28 mouse cellular contexts compared by ENCODE assay signal in the genomic region with DNA sequence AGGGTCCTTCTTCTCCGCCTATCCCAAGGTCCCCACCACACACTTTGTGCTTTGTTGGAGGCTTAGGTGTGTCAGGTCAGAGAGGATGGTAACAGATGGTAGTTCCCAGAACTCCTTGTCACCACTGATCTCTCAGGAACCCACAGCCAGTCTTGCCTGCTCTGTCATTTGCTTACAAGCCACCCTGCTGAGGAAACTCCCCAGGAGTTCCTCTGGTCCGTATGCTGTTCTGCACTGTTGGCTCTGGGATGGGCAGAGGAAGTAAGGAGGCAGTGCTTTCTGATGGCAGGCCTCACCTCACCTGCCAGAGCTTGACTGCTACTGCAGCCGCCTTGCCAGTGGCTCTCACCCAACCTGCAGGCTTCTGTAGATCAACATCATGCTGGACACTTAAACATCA.
DNase-seq lines count a peak whose midpoint lies in the region; ATAC-seq lines count a peak whose summit lies in the region.
"Had no signal": no experiment of that assay in that cellular context is flagged by ENCODE, and none has a peak within 500 bp of the region (broad histone marks: within the 10 kb centered on the region; RNA-seq: fewer than 3 reads in every experiment).

No protein-coding gene starts in this region.

- peaks cover 43% of the 10 kb centered on the region for H3K4me1 ChIP-seq in hindbrain, embryonic 10.5 days (replicated peaks)
- H3K4me1 ChIP-seq in hindbrain, embryonic 12.5 days = peaks cover 23% of the 10 kb centered on the region
- H3K4me1 ChIP-seq in embryonic facial prominence, embryonic 10.5 days = peaks cover 44% of the 10 kb centered on the region
- H3K4me1 ChIP-seq: embryonic facial prominence, embryonic 15.5 days had no signal

- H3K4me3 ChIP-seq in hindbrain, embryonic 10.5 days = no peak overlapping the region
- no peak overlapping the region for H3K4me3 ChIP-seq in hindbrain, embryonic 12.5 days
- no peak overlapping the region for H3K4me3 ChIP-seq in embryonic facial prominence, embryonic 10.5 days
- H3K4me3 ChIP-seq: embryonic facial prominence, embryonic 15.5 days; heart, embryonic 12.5 days; kidney, embryonic 15.5 days; limb, embryonic 12.5 days; midbrain, embryonic 13.5 days; myocyte; neural tube, embryonic 13.5 days had no signal

- no peak for ATAC-seq in hindbrain, embryonic 12.5 days (ENCODE audit: low FRiP score)
- no peak for ATAC-seq in megakaryocyte-erythroid progenitor cell, adult 5-6 weeks (replicated peaks; ENCODE audit: low FRiP score, low TSS enrichment, poor library complexity, severe bottlenecking)
- ATAC-seq: activated CD4-positive, CD25-positive, alpha-beta regulatory T cell, adult 4 months; CD4-positive, CD25-positive, alpha-beta regulatory T cell, adult 4 months; forebrain, embryonic 16.5 days; intestine, postnatal 0 days; midbrain, embryonic 13.5 days; Patski had no signal

- H3K9ac ChIP-seq in hindbrain, embryonic 12.5 days = no peak overlapping the region
- H3K9ac ChIP-seq: embryonic facial prominence, embryonic 15.5 days; heart, embryonic 12.5 days; kidney, embryonic 15.5 days; limb, embryonic 12.5 days; midbrain, embryonic 13.5 days; neural tube, embryonic 13.5 days had no signal

- WGBS in hindbrain, embryonic 10.5 days = 62% methylated on average over 3 of the region's 3 CpGs
- WGBS in hindbrain, embryonic 12.5 days = 71% methylated on average over 3 of the region's 3 CpGs
- WGBS in embryonic facial prominence, embryonic 10.5 days = 77% methylated on average over 3 of the region's 3 CpGs

- H3K4me2 ChIP-seq in hindbrain, embryonic 12.5 days (replicated peaks) = no peak overlapping the region
- H3K4me2 ChIP-seq: embryonic facial prominence, embryonic 15.5 days; heart, embryonic 12.5 days; kidney, embryonic 15.5 days; limb, embryonic 12.5 days; liver, embryonic 11.5 days; midbrain, embryonic 13.5 days; neural tube, embryonic 13.5 days had no signal

- no peak for DNase-seq in hindbrain, embryonic 10.5 days (ENCODE audit: low spot score)
- DNase-seq in brain, adult 2 months (ENCODE audit: low read depth, low spot score) = peak; percentile 95
- DNase-seq in cerebellum, adult 9-10 months = peak; percentile 93
- no peak for DNase-seq in embryonic facial prominence, embryonic 10.5 days (ENCODE audit: low spot score)
- DNase-seq in layer of hippocampus, adult 9-11 months = no peak
- DNase-seq: adrenal gland, postnatal 10 days; gastrocnemius, postnatal 10 days; heart, postnatal 10 days; kidney, postnatal 4 days; lung, adult 18-20 months; lung, postnatal 10 days; thymus, postnatal 14 days had no signal

- H3K27me3 ChIP-seq in hindbrain, embryonic 10.5 days (ENCODE audit: insufficient read depth, poor library complexity, severe bottlenecking) = no peaks in the 10 kb centered on the region
- H3K27me3 ChIP-seq in hindbrain, embryonic 12.5 days = no peaks in the 10 kb centered on the region
- H3K27me3 ChIP-seq in embryonic facial prominence, embryonic 10.5 days (replicated peaks; ENCODE audit: low read depth, poor library complexity, severe bottlenecking) = no peaks in the 10 kb centered on the region
- H3K27me3 ChIP-seq: embryonic facial prominence, embryonic 15.5 days; heart, embryonic 12.5 days; kidney, embryonic 15.5 days; limb, embryonic 12.5 days; midbrain, embryonic 13.5 days; neural tube, embryonic 13.5 days; Patski had no signal

- H3K9me3 ChIP-seq in hindbrain, embryonic 10.5 days = no peaks in the 10 kb centered on the region
- H3K9me3 ChIP-seq in hindbrain, embryonic 12.5 days (replicated peaks) = no peaks in the 10 kb centered on the region
- no peaks in the 10 kb centered on the region for H3K9me3 ChIP-seq in embryonic facial prominence, embryonic 10.5 days
- H3K9me3 ChIP-seq: embryonic facial prominence, embryonic 15.5 days; heart, embryonic 12.5 days; kidney, embryonic 15.5 days; limb, embryonic 12.5 days; midbrain, embryonic 13.5 days; neural tube, embryonic 13.5 days had no signal

- H3K27ac ChIP-seq in hindbrain, embryonic 10.5 days = peak overlapping the region; percentile 56; the same call in 1 of the 2 replicates
- no peak overlapping the region for H3K27ac ChIP-seq in hindbrain, embryonic 12.5 days
- H3K27ac ChIP-seq in embryonic facial prominence, embryonic 10.5 days (replicated peaks) = 0 out of 2 replicates have a peak overlapping the region, but pooled peaks have one; percentile 14
- H3K27ac ChIP-seq: embryonic facial prominence, embryonic 15.5 days; kidney, embryonic 15.5 days; limb, embryonic 12.5 days; midbrain, embryonic 13.5 days; neural tube, embryonic 13.5 days had no signal

- H3K36me3 ChIP-seq in hindbrain, embryonic 10.5 days = no peaks in the 10 kb centered on the region
- no peaks in the 10 kb centered on the region for H3K36me3 ChIP-seq in hindbrain, embryonic 12.5 days
- no peaks in the 10 kb centered on the region for H3K36me3 ChIP-seq in embryonic facial prominence, embryonic 10.5 days (replicated peaks)
- H3K36me3 ChIP-seq: embryonic facial prominence, embryonic 15.5 days; G1E; heart, embryonic 12.5 days; kidney, embryonic 15.5 days; limb, embryonic 12.5 days; midbrain, embryonic 13.5 days; neural tube, embryonic 13.5 days had no signal

Comparison
In these comparisons a context has a peak if more than half of its experiments do, and no peak if none do; other contexts are left out.
1. DNase-seq: peak in brain, adult 2 months (single experiment) and cerebellum, adult 9-10 months (single experiment); none in hindbrain, embryonic 10.5 days (single experiment), embryonic facial prominence, embryonic 10.5 days (single experiment) and layer of hippocampus, adult 9-11 months (single experiment).